Mouse (Mus musculus) midbrain, embryonic 13.5 days (tissue): ENCODE measurements around the gene Cyp17a1. TPM values are rescaled to one million over a fixed set of nuclear protein-coding genes. Genes with fewer than 3 reads are reported as not detected.
A peak's percentile ranks its signal among the peaks of the same experiment; 100 is the strongest.

Source experiments
- ATAC-seq: fragments of 200-750 bp; cut with Nextera tagmentation; 2 replicates; pipeline ENCODE4 v1.8.0; 2017; ENCODE audit warnings: mild to moderate bottlenecking, moderate TSS enrichment, moderate library complexity
- H3K27ac ChIP-seq: fragments of 300-500 bp; sonication (generic); 2 replicates; pipeline ENCODE4 v1.5.1; 2015; ENCODE audit warnings: inconsistent platforms, mild to moderate bottlenecking, moderate library complexity
- H3K27me3 ChIP-seq: fragments of 300-500 bp; sonication (generic); 2 replicates; pipeline ENCODE4 v1.6.1; 2015; ENCODE audit warnings: mild to moderate bottlenecking, inconsistent platforms
- H3K36me3 ChIP-seq: fragments of 300-500 bp; sonication (generic); 2 replicates; pipeline ENCODE4 v1.6.1; 2015; ENCODE audit warnings: mild to moderate bottlenecking, inconsistent platforms
- H3K4me1 ChIP-seq: fragments of 300-500 bp; sonication (generic); replicated peaks from 2 replicates; pipeline ENCODE4 v1.6.1; 2015; ENCODE audit warnings: inconsistent platforms
- H3K4me2 ChIP-seq: fragments of 300-500 bp; sonication (generic); replicated peaks from 2 replicates; pipeline ENCODE4 v1.6.1; 2015; ENCODE audit warnings: moderate library complexity, mild to moderate bottlenecking, inconsistent platforms
- H3K4me3 ChIP-seq: fragments of 300-500 bp; sonication (generic); replicated peaks from 2 replicates; pipeline ENCODE4 v1.5.1; 2015; ENCODE audit warnings: mild to moderate bottlenecking, inconsistent platforms
- H3K9ac ChIP-seq: fragments of 300-500 bp; sonication (generic); replicated peaks from 2 replicates; pipeline ENCODE4 v1.6.1; 2015; ENCODE audit warnings: mild to moderate bottlenecking, inconsistent platforms
- H3K9me3 ChIP-seq: fragments of 300-500 bp; sonication (generic); 2 replicates; pipeline ENCODE4 v1.6.1; 2016; ENCODE audit warnings: mild to moderate bottlenecking, inconsistent platforms
- WGBS: fragments of 180-500 bp; shearing (Covaris S2); methylation state at CpG from one replicate; pipeline ENCODE4 v1.1.7; 2015; 5-methylcytosine and 5-hydroxymethylcytosine counted together
- polyA plus RNA-seq: library from polyadenylated mRNA; unstranded; fragments of >200 nt; fragmentation: Nextera tagmentation; extraction: Ambion mirVana; gene quantifications from 2 replicates; pipeline ENCODE4 v1.2.1, GENCODE M21; 2015

Gene Cyp17a1
- polyA plus RNA-seq, 1 experiment from 2014 or later = not detected

DNA sequence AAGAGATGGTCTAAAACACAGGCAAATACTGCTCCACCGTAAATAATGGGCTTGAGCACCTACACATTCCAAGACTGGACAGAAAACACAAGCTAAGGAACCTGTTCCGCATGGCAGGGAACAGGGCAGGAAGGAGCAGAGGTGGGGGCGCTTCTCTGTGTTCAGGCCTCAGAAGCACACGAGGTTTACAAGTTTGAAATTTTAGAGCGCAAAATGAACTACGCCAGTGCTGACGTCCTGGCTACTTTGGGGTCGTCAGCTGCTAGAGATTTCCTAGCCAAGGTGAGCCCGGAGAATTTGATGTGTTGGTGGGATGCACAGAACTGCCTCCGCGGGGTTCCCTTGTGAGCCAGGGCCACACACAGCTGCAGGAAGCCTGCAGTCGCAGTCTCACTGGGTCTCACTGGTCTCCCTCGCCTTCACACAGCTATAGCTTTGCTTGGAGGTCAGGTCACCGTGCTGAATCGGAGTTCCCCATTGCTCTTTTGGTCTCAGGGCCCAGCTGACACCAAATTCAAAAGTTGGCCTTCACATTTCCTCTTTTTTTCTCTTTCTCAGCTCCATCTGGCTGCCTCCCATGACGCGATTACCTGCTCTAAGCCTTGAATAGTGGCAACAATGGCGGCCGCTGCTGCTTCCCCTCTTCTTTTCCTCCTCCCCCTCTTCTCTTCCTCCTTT lies 25.0 kb upstream of the Cyp17a1 start:
- H3K36me3 ChIP-seq = peaks cover 37% of the 10 kb centered on the region

DNA sequence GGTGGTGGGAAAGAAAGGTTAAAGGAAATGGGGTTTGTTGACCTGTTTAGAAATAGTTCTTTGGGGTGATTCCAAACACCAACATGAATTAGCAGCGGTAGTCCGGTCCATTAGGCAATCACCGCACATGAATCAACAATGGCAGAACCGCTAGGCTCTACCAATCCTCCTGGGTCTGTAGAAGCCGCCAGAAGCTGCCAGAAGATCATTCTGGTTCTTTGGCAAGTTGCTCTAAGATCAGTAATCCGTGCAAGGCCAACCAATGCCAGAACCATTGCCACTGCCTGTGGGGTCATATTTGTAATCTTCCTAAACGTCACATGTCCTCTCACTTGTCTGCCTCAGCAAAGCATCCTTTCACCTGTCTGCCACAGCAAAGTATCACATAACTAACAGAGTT lies 24.0 kb upstream of the Cyp17a1 start:
- 88% methylated on average over 7 of the region's 7 CpGs for WGBS
- Histone ChIP-seq H3K9ac (no peak overlapping the region), H3K27me3 (no peaks in the 10 kb centered on the region), H3K9me3 (no peaks in the 10 kb centered on the region), H3K27ac (no peak overlapping the region), H3K4me1 (no peaks in the 10 kb centered on the region), H3K4me3 (no peak overlapping the region), H3K36me3 (peaks cover 34% of the 10 kb centered on the region), H3K4me2 (no peak overlapping the region)
- ATAC-seq = no peak

More for the DNA sequence above, 25.0 kb upstream of the Cyp17a1 start:
- Histone ChIP-seq H3K4me1 (no peaks in the 10 kb centered on the region), H3K4me3 (no peak overlapping the region), H3K4me2 (no peak overlapping the region), H3K27ac (no peak overlapping the region), H3K9me3 (no peaks in the 10 kb centered on the region), H3K27me3 (no peaks in the 10 kb centered on the region), H3K9ac (no peak overlapping the region)
- no peak for ATAC-seq
- WGBS = 48% methylated on average over 19 of the region's 19 CpGs

DNA sequence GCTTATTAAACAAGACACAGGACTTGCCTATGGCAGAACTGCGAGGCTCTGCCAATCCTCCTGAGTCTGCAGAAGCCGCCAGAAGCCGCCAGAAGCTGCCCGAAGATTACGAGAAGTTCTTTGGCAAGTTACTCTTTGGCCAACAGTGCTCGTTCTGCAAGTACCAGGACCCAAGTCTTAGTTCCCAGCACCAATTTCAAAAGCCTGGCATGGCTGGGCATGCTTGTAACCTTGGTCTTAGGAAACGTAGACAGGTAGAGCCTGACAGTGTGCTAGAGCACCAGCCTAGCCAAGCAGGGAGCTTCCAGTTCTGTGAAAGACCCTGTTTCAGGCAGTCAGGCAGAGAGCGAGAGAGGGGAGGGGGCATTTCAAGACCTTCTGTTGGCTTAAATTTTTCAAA lies 23.5 kb upstream of the Cyp17a1 start:
- H3K4me3 ChIP-seq = no peak overlapping the region
- H3K27ac ChIP-seq = no peak overlapping the region
- 91% methylated on average over 8 of the region's 8 CpGs for WGBS
- H3K9me3 ChIP-seq = no peaks in the 10 kb centered on the region
- H3K27me3 ChIP-seq = no peaks in the 10 kb centered on the region
- no peaks in the 10 kb centered on the region for H3K4me1 ChIP-seq
- no peak for ATAC-seq
- H3K4me2 ChIP-seq = no peak overlapping the region
- H3K9ac ChIP-seq = no peak overlapping the region
- H3K36me3 ChIP-seq = peaks cover 30% of the 10 kb centered on the region

DNA sequence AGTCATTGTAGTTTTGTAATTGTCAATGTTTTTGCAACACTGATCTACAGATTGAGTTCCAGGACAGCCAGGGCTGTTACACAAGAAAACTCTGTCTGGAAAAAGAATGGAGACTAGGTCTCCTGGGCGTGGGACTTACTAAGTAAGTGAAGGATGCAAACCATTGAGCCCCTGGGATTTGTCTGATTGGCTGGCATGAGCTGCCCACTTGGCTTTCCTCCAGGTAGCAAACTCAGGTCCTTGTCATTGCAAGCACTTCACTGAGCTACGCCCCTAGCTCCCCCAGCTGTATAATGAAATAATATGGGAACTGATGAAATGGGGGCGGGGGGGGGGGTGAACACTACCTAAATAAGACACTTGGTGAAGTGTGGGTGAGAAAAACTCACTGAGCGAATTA lies 20.2 kb upstream of the Cyp17a1 start:
- Histone ChIP-seq H3K4me2 (no peak overlapping the region), H3K4me3 (no peak overlapping the region), H3K36me3 (peaks cover 19% of the 10 kb centered on the region), H3K27ac (no peak overlapping the region), H3K9ac (no peak overlapping the region), H3K27me3 (no peaks in the 10 kb centered on the region), H3K4me1 (peaks cover 12% of the 10 kb centered on the region), H3K9me3 (no peaks in the 10 kb centered on the region)
- ATAC-seq = no peak
- WGBS = 90% methylated on average over 4 of the region's 4 CpGs

DNA sequence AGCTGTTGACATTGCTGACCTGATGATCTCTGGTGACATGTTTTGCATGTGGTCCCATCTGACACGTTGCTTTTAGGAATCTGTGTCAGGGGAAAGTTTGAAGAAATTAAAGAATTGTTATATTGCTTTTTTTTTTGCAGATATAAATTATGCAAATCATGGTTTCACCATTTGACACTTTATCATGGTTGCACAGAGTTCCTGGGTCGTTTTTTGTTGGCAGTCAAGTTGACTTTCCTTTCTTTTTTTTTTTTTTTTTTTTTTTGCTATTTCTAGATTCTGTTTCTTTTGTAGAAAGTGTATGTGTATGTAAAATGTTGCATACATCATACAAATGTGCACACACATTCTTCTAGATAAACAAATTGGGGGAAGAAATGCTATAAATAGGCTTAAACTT lies 18.1 kb upstream of the Cyp17a1 start:
- no peak overlapping the region for H3K9ac ChIP-seq
- no peaks in the 10 kb centered on the region for H3K27me3 ChIP-seq
- H3K4me1 ChIP-seq = peaks cover 12% of the 10 kb centered on the region
- H3K9me3 ChIP-seq = no peaks in the 10 kb centered on the region
- H3K36me3 ChIP-seq = peaks cover 12% of the 10 kb centered on the region
- H3K4me2 ChIP-seq = peak overlapping the region; percentile 63
- 85% methylated on average over 2 of the region's 2 CpGs for WGBS
- no peak overlapping the region for H3K27ac ChIP-seq
- H3K4me3 ChIP-seq = no peak overlapping the region
- no peak for ATAC-seq

DNA sequence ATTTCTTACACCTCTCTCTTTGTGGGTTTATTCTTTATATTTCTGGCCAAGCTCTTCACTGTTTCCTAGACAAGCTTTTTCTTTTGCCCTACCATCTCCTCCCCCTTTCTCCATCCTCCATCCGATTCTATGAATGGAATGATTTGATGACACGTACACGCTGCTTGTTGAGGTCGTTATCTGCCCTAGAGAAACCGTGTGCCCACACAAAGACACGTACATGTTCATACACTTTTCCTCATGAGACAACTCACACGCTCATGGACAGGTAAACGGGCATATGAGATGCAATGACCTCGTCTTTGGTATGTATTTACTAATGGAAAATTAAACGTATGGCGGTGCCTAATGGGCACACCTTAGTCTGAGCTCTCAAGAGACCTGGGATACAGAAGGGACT lies 17.4 kb upstream of the Cyp17a1 start:
- H3K4me2 ChIP-seq = peak overlapping the region; percentile 63
- peaks cover 12% of the 10 kb centered on the region for H3K36me3 ChIP-seq
- peak; percentile 41 for ATAC-seq
- H3K27ac ChIP-seq = peak overlapping the region; percentile 81
- H3K4me3 ChIP-seq = peak overlapping the region; percentile 70
- H3K27me3 ChIP-seq = no peaks in the 10 kb centered on the region
- no peaks in the 10 kb centered on the region for H3K9me3 ChIP-seq
- H3K9ac ChIP-seq = peak overlapping the region; percentile 87
- peaks cover 12% of the 10 kb centered on the region for H3K4me1 ChIP-seq
- WGBS = 77% methylated on average over 11 of the region's 11 CpGs

DNA sequence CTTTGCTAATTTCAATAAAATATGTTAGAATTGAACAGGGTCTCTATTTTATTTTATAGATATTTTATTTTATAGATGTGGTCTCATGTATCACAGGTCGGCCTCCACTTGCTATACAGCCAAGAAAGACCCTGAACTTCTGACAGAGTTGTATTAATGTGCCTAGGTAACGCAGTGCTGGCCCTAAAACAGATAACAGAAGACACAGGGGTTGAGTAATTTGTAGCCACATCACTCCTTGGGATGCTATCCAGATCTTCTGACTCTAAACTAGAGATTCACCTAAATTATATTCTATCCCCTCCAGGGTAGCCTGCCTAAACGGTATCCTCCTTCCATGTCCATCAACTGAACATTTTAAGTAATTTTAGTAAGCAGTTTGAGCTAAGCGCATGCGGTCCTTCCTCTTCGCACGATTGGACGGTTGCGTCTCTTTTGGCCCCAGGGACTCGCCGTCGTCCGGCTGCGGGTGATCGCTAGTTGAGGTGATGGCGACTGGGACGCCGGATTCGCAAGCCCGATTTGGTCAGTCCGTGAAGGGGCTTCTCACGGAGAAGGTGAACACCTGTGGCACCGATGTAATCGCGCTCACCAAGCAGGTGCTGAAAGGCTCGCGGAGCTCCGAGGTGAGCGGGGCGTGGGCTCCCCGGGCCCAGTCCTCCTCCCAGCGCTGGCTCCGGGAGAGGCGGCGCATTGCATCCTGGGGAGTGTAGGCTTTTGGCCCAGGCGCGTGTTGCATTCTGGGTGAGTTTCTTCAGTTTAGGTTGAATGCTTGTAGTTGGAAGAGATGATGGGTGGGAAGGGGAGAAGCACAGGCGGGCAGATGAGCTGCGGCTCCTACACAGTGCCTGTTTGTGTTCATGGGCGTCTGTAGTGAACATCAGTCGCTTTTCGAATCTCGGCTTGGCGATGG lies 16.7 kb upstream of the Cyp17a1 start, which contains the start of gene Borcs7:
Gene Borcs7, plus strand, starts transcription at position 447 of the 913 bp plus-strand sequence.
- Histone ChIP-seq H3K4me3 (peak within 1 kb of the TSS; percentile 70), H3K9me3 (no peaks in the 10 kb centered on the region), H3K9ac (peak within 1 kb of the TSS; percentile 87), H3K4me2 (peak within 1 kb of the TSS; percentile 63), H3K4me1 (peaks cover 12% of the 10 kb centered on the region), H3K36me3 (peaks cover 7% of the 10 kb centered on the region), H3K27me3 (no peaks in the 10 kb centered on the region), H3K27ac (peak within 1 kb of the TSS; percentile 81)
- 3% methylated on average over 44 of the region's 44 CpGs for whole genome bisulfite sequencing
- ATAC-seq = peak; percentile 96

DNA sequence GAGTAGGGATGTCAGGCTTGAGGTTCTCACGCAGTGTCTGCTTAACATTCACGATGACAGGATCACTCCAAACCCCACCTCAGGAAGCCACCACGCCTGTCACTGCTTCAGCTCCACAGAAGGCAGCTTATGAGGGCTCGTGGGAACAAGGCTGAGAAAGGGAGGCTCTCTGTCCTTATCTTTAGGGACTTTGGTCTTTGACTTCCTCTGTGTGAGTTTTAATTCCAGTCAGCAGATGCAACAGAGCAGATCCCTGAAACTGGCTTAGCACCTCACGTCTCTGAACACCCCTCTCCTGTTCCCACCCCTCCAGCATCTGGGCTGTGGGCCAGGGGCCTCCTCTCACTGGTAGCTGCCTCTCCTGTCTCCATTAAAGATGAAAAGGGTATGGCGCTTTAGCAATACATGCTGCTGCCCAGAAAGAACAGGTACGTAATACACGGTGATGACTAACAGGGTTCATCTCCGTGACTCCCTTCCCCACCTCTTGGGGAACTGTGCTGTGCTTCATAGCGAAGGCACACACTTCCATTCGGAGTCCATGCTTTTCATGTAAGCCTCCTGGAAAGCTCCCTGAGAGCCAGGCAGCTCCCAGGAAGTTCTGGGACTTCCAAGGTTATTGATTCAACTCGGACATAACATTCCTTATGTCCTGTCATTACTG lies 6.9 kb upstream of the Cyp17a1 start:
- Histone ChIP-seq H3K36me3 (no peaks in the 10 kb centered on the region), H3K4me3 (no peak overlapping the region), H3K4me2 (no peak overlapping the region), H3K27ac (no peak overlapping the region), H3K9ac (no peak overlapping the region), H3K4me1 (no peaks in the 10 kb centered on the region), H3K27me3 (no peaks in the 10 kb centered on the region), H3K9me3 (no peaks in the 10 kb centered on the region)
- ATAC-seq = no peak
- 76% methylated on average over 12 of the region's 12 CpGs for WGBS

DNA sequence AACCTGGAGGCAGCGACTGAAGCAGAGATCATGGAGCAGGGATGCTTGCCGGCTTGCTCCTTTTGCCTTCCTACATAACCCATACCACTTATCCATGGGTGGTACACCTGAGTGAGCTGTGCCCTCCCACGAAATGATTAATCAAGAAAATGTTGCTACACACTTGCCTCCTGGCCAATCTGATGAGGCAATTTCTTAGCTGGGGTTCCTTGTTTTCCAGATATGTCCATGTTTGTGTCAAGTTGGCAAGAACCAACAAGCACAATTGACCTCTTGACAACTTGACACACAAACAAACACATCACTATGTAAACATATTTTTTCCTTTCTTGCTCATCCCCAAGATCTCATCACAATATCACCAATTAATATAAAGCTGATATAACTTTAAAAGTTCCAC lies 2.7 kb upstream of the Cyp17a1 start:
- Histone ChIP-seq H3K36me3 (no peaks in the 10 kb centered on the region), H3K27ac (no peak overlapping the region), H3K4me3 (no peak overlapping the region), H3K9me3 (no peaks in the 10 kb centered on the region), H3K27me3 (no peaks in the 10 kb centered on the region), H3K4me1 (no peaks in the 10 kb centered on the region), H3K9ac (no peak overlapping the region), H3K4me2 (no peak overlapping the region)
- ATAC-seq = no peak
- 82% methylated on average over 3 of the region's 3 CpGs for WGBS

DNA sequence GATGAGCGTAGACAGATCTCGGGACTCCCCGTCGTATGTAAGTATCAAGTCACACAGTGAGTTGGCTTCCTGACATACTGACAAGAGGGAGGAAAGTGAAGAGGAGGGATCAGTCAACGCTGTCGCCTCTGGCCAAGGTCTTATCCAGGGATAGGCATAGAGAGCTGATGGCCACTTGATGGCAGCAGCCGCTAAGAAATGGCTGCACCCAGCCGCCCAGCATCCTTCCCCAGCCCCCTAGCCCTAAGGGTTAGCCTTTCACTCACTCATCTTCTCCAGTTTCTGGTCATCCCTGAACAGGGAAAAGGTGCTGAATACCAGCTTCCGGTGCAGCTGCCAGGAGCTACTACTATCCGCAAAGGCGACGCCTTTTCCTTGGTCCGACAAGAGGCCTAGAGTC lies 2.3 kb downstream of the Cyp17a1 start:
- no peak overlapping the region for H3K9ac ChIP-seq
- peaks cover 2% of the 10 kb centered on the region for H3K4me1 ChIP-seq
- H3K27ac ChIP-seq = no peak overlapping the region
- peak; percentile 88 for ATAC-seq
- WGBS = 30% methylated on average over 13 of the region's 13 CpGs
- no peak overlapping the region for H3K4me3 ChIP-seq
- no peaks in the 10 kb centered on the region for H3K9me3 ChIP-seq
- H3K27me3 ChIP-seq = no peaks in the 10 kb centered on the region
- no peak overlapping the region for H3K4me2 ChIP-seq
- H3K36me3 ChIP-seq = no peaks in the 10 kb centered on the region

DNA sequence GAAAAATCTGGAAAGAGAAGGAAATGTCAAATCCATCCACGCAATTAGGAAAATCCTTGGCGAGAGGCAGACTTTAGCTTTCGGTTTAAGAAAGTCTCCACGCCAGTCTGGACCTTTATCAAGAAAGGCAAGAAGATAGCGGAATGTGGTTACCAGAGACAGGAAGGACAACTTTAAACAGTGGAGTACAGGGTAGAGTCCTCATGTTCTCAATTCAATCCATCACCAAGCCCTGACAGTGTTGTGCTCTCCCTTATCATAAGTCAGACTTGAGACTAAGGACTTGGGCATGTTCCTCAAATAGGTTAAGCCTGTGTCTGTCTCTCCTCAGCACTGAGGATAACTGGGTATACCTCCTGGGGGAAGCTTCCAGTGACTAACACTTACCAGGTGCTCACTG lies 3.2 kb downstream of the Cyp17a1 start:
- ATAC-seq = no peak
- no peak overlapping the region for H3K4me2 ChIP-seq
- H3K27ac ChIP-seq = no peak overlapping the region
- H3K4me3 ChIP-seq = no peak overlapping the region
- H3K4me1 ChIP-seq = peaks cover 7% of the 10 kb centered on the region
- no peaks in the 10 kb centered on the region for H3K9me3 ChIP-seq
- H3K27me3 ChIP-seq = no peaks in the 10 kb centered on the region
- WGBS = 87% methylated on average over 5 of the region's 5 CpGs
- no peak overlapping the region for H3K9ac ChIP-seq
- H3K36me3 ChIP-seq = no peaks in the 10 kb centered on the region

DNA sequence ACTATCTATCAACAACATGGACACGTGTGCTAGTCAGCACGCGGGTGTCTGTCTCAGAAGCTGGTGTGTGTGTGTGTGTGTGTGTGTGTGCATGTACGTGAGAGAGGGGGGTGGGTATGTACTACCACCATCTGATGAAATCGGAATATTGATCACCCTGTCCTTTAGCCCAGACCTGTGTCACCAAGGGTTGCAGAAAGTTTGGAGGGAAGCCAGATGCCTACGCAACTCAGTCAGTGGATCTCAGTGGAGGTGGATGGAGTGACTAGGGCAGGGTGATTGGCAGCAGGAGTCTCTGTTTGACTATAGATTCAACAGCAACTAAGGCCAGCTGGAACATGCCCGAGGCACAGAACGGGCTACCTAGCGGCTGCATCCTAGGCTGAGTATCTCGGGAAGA lies 4.7 kb downstream of the Cyp17a1 start:
- Histone ChIP-seq H3K9ac (no peak overlapping the region), H3K27ac (no peak overlapping the region), H3K9me3 (no peaks in the 10 kb centered on the region), H3K4me1 (peaks cover 7% of the 10 kb centered on the region), H3K4me3 (no peak overlapping the region), H3K27me3 (no peaks in the 10 kb centered on the region), H3K36me3 (no peaks in the 10 kb centered on the region), H3K4me2 (no peak overlapping the region)
- 88% methylated on average over 10 of the region's 10 CpGs for WGBS
- ATAC-seq = no peak
